Mouse (Mus musculus): ENCODE measurements around the gene Chd1.
"Not testable (repeated sequence)": the region's sequence is repeated elsewhere in the genome, so short reads cannot be mapped to it uniquely, and the experiment has no call there.

Chd1 gene

DNA sequence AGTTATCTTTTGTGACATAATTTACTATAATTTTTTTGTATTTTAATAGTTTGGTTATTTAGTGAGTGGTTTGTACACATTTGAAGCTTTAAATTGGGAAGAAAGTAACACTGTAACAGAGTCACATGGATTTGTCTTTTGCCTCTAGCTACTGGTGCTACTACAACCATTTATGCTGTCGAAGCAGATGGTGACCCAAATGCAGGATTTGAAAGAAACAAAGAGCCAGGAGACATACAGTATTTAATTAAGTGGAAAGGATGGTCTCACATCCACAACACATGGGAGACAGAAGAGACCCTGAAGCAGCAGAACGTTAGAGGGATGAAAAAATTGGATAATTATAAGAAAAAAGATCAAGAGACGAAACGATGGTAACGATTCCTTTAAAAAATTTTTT is 26.9 kb downstream of the Chd1 start:
- no peak for DNase-seq (ENCODE audit: extremely low read depth, low read depth, low spot score)

DNA sequence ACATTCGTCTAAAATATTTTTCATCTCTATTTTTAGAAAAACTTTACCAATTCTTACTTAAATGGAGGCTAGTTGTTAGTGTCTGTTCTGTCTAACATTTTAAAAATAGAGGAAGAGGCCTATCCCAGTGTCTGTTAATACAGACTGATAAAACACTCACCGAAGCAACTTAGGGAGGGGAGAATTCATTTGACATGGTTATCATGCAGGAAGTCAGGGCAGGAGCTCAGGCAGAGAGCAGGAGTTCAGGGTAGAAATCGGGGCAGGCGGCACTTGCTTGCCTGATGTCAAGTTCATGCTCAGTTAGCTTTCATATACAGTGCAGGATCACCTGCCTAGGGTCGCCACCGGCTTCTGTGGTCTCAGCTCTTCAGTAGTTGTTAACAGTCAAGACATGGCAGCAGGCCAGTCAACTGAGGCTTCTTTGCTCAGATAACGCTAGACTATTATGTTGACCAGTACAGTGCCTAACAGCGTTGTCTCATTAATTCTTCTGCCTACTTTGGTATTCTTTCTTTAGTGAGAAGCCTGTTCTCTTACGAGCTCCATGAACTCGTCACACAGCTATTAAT is 32.7 kb downstream of the Chd1 start:
- DNase-seq (ENCODE audit: extremely low read depth, low read depth, low spot score): no peak

GRCm38 (mm10) chr17:15741836-15742235 is 37.1 kb downstream of the Chd1 start:
- no peak for DNase-seq (ENCODE audit: extremely low read depth, low read depth, low spot score)

GRCm38 (mm10) chr17:15742953-15743352 is 38.2 kb downstream of the Chd1 start:
- no peak for DNase-seq (ENCODE audit: extremely low read depth, low read depth, low spot score)

DNA sequence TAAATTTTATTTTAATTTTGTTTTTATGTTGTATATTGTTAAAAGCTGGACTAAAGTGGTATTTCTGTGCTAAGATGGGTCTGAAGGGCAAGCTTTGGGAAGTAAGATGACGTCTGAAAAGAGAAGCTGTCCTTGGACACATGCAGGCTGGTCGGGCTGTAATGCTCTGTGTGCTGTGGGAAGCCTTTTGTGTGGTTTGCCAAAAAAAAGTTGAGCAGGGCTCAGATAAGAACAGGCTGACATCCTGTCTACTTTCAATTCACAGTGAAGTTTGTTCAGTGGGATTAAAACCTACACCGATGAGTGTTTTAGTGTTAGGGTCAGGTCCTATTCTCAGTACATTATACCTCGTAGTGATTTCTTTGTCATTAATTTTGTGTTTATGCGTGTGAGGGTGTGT is 38.6 kb downstream of the Chd1 start:
- no peak for DNase-seq (ENCODE audit: extremely low read depth, low read depth, low spot score)

DNA sequence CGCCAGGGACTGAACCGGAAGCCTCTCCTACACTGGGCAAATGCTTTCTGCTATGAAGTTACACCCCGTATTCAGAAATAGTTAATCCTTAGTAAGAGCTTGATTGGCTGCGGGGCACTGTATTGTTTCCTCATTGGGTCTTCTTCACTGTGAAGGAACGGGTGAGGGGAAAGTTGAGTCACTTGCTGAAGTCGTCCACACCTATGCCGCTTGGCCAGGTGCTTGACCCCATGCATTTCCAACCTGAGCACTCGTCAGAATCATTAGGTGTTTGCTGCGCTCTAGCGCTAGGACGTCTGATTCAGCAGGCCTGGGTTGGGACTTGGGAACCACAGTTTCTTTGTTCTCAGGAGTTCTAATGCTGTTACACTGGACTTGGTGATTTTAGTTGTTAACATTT is 41.9 kb downstream of the Chd1 start:
- no peak for DNase-seq (ENCODE audit: extremely low read depth, low read depth, low spot score)

DNA sequence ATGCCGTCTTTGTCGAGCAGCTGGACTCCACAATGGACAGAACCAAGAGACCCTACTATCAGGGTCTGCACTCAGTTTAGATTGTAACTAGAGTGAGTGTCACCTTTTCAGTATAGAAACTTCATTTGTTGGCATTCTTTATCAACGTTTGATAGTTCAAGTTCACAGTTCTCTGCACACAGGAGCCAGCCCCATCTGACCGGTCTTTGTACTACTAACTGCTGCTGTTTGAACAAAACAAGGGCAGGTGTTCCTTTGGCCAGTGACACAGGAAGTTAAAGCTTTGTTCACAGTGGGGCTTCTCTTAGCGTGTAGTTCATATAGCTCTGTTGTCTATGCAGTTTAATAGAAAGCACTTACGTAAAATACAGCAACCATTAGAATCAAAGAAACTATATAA is 43.3 kb downstream of the Chd1 start:
- DNase-seq (ENCODE audit: extremely low read depth, low read depth, low spot score): no peak

- not testable (repeated sequence) for DNase-seq (ENCODE audit: extremely low read depth, low read depth, low spot score)
Measured at GRCm38 (mm10) chr17:15751264-15751663, 46.5 kb downstream of the Chd1 start.

- no peak for DNase-seq (ENCODE audit: extremely low read depth, low read depth, low spot score)
Measured at GRCm38 (mm10) chr17:15761191-15761590, 56.4 kb downstream of the Chd1 start.

- no peak for DNase-seq (ENCODE audit: extremely low read depth, low read depth, low spot score)
Measured at GRCm38 (mm10) chr17:15769081-15769724, 64.4 kb downstream of the Chd1 start.

DNA sequence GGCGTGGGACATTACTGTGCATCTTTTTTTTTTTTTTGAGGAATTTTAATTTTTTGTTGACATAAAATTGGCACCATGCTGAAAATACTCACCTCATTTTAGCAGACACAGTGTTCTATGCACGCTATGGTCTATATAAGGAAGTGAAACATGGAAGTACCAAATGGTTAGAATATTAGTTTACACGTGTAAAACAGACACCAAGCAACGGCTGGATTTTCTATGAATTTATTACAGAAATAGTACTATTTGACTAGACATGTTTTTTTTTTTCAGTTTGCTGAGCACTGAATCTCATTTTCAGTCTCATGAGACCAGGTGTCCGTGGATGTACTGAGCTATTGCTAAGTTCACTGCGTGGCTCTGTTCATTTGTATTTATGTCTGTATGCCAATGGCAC is 69.2 kb downstream of the Chd1 start:
- DNase-seq (ENCODE audit: extremely low read depth, low read depth, low spot score): no peak

GRCm38 (mm10) chr17:15774565-15775215 is 69.9 kb downstream of the Chd1 start:
- DNase-seq (ENCODE audit: extremely low read depth, low read depth, low spot score): no peak

DNA sequence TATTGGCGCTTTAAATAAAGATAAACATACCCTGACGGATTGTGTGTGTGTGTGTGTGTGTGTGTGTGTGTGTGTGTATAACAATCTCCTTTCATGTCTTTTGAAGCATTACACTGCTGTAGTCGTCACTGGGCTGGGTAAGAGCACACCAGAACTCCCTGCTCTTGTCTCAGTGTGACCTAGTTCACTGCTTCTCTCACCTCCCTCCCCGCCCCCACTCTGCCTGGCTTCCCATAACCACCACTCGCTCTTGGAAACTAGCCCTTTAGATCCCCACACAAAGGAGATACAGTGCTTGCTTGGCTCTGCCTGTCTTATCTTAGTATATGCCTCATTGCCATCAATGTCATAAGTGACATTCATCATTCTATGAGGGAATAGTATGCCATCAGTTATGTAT is 71.6 kb downstream of the Chd1 start:
- DNase-seq (ENCODE audit: extremely low read depth, low read depth, low spot score): no peak

GRCm38 (mm10) chr17:15777979-15778378 is 73.2 kb downstream of the Chd1 start:
- no peak for DNase-seq (ENCODE audit: extremely low read depth, low read depth, low spot score)

DNA sequence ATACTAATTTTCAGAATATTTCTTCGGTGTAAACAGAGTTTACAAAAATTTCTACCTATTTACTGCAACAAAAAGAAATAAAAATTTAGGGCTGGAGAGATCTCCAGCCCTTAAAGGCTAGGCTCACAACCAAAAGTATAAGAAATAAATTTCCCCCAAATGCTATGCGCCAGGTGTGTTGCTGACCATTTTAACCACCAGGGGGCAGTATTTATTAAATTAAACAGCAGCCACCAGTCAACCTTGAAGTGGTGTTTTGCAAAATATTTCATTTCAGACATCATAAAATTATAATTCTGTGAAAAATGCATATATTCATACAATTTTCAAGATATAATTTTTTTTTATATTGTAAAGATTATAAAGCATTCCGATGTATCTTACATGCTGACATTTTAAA is 82.3 kb downstream of the Chd1 start:
- no peak for DNase-seq (ENCODE audit: extremely low read depth, low read depth, low spot score)

DNA sequence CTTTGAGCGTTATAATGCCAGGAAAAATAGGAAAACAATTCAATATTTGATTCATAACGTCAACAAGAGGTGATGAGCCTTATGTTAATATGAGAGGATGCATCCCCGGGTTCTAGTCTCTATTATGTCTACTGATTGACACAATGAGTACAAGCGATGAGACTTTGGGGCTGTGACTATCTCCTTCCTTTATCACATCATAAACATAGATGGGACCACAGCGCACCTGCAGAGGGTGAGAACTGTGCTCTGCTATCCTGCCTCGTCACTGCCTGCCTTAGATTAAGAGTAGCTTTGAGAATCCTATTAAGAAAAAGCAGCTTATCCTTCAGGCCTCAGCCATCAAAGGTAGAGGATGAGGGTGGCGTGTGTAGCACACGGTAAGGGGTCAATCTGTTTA is 85.9 kb downstream of the Chd1 start:
- no peak for DNase-seq (ENCODE audit: extremely low read depth, low read depth, low spot score)

DNA sequence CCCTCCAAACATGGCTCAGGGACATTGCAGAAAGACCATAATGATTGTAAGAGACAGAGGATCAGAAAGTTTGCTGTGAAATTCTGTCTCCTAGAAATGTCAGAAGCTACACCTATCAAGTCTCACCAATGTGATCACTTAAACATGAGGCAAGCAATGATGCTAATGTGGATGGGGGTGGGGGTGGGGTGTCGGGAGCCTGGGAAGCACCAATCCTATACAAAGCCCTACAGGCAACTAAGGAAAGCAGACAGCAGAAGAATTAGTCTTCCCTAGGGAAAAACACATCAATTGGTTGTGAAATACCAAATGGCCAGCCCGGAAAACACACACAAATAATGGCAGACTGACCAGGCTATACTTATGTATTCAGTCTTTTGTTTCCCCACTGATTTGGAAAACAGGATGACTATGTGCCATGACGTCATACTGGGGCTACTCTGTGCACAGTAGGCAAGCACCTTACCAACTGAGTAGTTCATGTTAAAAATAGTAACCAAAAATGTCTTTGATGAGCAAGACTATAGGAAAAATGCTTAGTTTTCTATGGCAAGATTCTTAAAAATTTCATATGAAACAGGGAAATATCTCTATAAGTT is 94.5 kb downstream of the Chd1 start:
- DNase-seq (ENCODE audit: extremely low read depth, low read depth, low spot score): no peak

- DNase-seq (ENCODE audit: extremely low read depth, low read depth, low spot score): no peak
Measured at GRCm38 (mm10) chr17:15804008-15804812, 99.4 kb downstream of the Chd1 start.

- DNase-seq (ENCODE audit: extremely low read depth, low read depth, low spot score): no peak
Measured at GRCm38 (mm10) chr17:15807295-15807984, 102.7 kb downstream of the Chd1 start.

DNA sequence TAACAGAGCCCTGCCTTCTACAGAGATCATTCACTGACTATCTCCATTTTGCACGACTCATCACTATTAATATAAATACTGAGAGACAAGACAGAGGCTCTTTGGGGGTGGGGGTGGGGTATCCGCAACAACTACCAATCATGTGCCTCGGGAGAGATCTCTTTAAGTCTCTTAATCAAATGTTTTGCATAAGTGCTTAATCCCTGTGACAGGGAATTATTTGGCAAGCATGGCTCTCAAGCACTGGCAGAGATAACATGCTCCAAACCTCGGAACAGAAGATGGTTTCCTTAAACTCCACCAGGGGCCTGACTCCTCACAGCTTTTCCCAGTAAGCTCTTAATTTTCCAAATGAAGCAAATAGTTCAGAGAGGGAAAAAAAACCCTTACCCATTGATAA is 103.2 kb downstream of the Chd1 start:
- DNase-seq (ENCODE audit: extremely low read depth, low read depth, low spot score): no peak

Measured in fat pad, adult 2 months (tissue).